Mouse (Mus musculus) bone marrow macrophage, adult 2 months (primary cell): ENCODE results near the gene Ocel1.

Experiments
- CTCF ChIP-seq: IDR thresholded peaks from 2 replicates; pipeline ENCODE4 v1.5.1; 2012; ENCODE audit warnings: low read depth, mild to moderate bottlenecking, low read length, moderate library complexity
- POLR2A ChIP-seq: IDR thresholded peaks from 2 replicates; pipeline ENCODE4 v1.6.1; 2012; ENCODE audit warnings: mild to moderate bottlenecking, low read depth, low read length, borderline replicate concordance

- TF ChIP-seq POLR2A (no peak), CTCF (no peak)
Measured at GRCm38 (mm10) chr8:71379512-71380075, 8.5 kb downstream of the Ocel1 start.
